Mouse (Mus musculus) CD8-positive naive resting alpha-beta T cell, adult 2 months (primary cell): Measurements from ENCODE around the gene Ppcdc.
"Not testable (repeated sequence)": the region's sequence is repeated elsewhere in the genome, so short reads cannot be mapped to it uniquely, and the experiment has no call there.

Source experiments
- DNase-seq, 2 experiments: peaks; one replicate each; pipeline ENCODE4 v3.0.0; 2022; ENCODE audit warnings: low read depth in 2 of 2, low spot score in 2 of 2

Gene Ppcdc

GRCm38 (mm10) chr9:57431202-57431601, 8.7 kb downstream of the Ppcdc start:
- DNase-seq, result no peak

- DNase-seq, result no peak
Observed at GRCm38 (mm10) chr9:57428391-57428790, 11.5 kb downstream of the Ppcdc start.

- DNase-seq, result no peak
Observed at GRCm38 (mm10) chr9:57427937-57428336, 12.0 kb downstream of the Ppcdc start.

GRCm38 (mm10) chr9:57427123-57427522, 12.8 kb downstream of the Ppcdc start:
- DNase-seq, result not testable (repeated sequence)

- DNase-seq, result no peak
Observed at GRCm38 (mm10) chr9:57425116-57425515, 14.8 kb downstream of the Ppcdc start.

- DNase-seq, result no peak
Observed at GRCm38 (mm10) chr9:57424066-57424465, 15.9 kb downstream of the Ppcdc start.

GRCm38 (mm10) chr9:57421688-57422111, 18.2 kb downstream of the Ppcdc start:
- no peak for DNase-seq

GRCm38 (mm10) chr9:57421121-57421571, 18.8 kb downstream of the Ppcdc start:
- DNase-seq, result peak; percentile 67 to 69

- DNase-seq, result no peak
Observed at GRCm38 (mm10) chr9:57420321-57421120, 19.4 kb downstream of the Ppcdc start.

- no peak for DNase-seq
Observed at GRCm38 (mm10) chr9:57419521-57420267, 20.2 kb downstream of the Ppcdc start.

GRCm38 (mm10) chr9:57417341-57417740, 22.6 kb downstream of the Ppcdc start:
- DNase-seq, result no peak

- no peak for DNase-seq
Observed at GRCm38 (mm10) chr9:57407120-57407905, 32.6 kb downstream of the Ppcdc start.

GRCm38 (mm10) chr9:57406395-57406794, 33.5 kb downstream of the Ppcdc start:
- DNase-seq, result no peak

GRCm38 (mm10) chr9:57404036-57404435, 35.9 kb downstream of the Ppcdc start:
- DNase-seq, result peak; percentile 21 to 47

- DNase-seq, result no peak
Observed at GRCm38 (mm10) chr9:57402318-57403251, 37.3 kb downstream of the Ppcdc start.

GRCm38 (mm10) chr9:57398773-57399172, 41.2 kb downstream of the Ppcdc start:
- no peak for DNase-seq

- DNase-seq, result no peak
Observed at GRCm38 (mm10) chr9:57392892-57393291, 47.0 kb downstream of the Ppcdc start.

GRCm38 (mm10) chr9:57390869-57391268, 49.1 kb downstream of the Ppcdc start:
- DNase-seq, result no peak

- DNase-seq, result no peak
Observed at GRCm38 (mm10) chr9:57389131-57389530, 50.8 kb downstream of the Ppcdc start.

- DNase-seq, result no peak
Observed at GRCm38 (mm10) chr9:57386926-57387325, 53.0 kb downstream of the Ppcdc start.
